Mouse (Mus musculus): ENCODE data around the gene Olfr998. TPM values are rescaled to one million over a fixed set of nuclear protein-coding genes. Genes with fewer than 3 reads are reported as not detected.
A peak's percentile ranks its signal among the peaks of the same experiment; 100 is the strongest.
"Not testable (repeated sequence)": the region's sequence is repeated elsewhere in the genome, so short reads cannot be mapped to it uniquely, and the experiment has no call there.

The Olfr998 gene
- polyA plus RNA-seq (2016; fragmentation: Nextera tagmentation; extraction: Ambion mirVana): not detected in 2 replicates

- not testable (repeated sequence) for H3K4me2 ChIP-seq (replicated peaks); H3K27ac ChIP-seq; H3K36me3 ChIP-seq; ATAC-seq (ENCODE audit: low FRiP score, low read depth); H3K9me3 ChIP-seq; H3K4me3 ChIP-seq; H3K9ac ChIP-seq; H3K4me1 ChIP-seq; H3K27me3 ChIP-seq (replicated peaks)
- WGBS: 89% methylated on average over 2 of the region's 2 CpGs
Measured at GRCm38 (mm10) chr2:85588648-85589047, at the start of gene Olfr998. Olfr998 (plus strand) TSS chr2:85588948.

GRCm38 (mm10) chr2:85554806-85555205 is 33.9 kb upstream of the Olfr998 start:
- Histone ChIP-seq H3K27ac (no peak overlapping the region), H3K4me3 (no peak overlapping the region), H3K27me3 (replicated peaks) (no peaks in the 10 kb centered on the region), H3K9me3 (no peaks in the 10 kb centered on the region), H3K36me3 (no peaks in the 10 kb centered on the region), H3K9ac (no peak overlapping the region), H3K4me2 (replicated peaks) (no peak overlapping the region), H3K4me1 (no peaks in the 10 kb centered on the region)
- WGBS: 84% methylated on average over 1 of the region's 1 CpGs
- ATAC-seq (ENCODE audit: low FRiP score, low read depth): no peak

GRCm38 (mm10) chr2:85560226-85560625 is 28.5 kb upstream of the Olfr998 start:
- Histone ChIP-seq H3K4me1 (no peaks in the 10 kb centered on the region), H3K27me3 (replicated peaks) (no peaks in the 10 kb centered on the region), H3K4me3 (no peak overlapping the region), H3K9me3 (no peaks in the 10 kb centered on the region), H3K36me3 (no peaks in the 10 kb centered on the region), H3K27ac (no peak overlapping the region), H3K9ac (no peak overlapping the region), H3K4me2 (replicated peaks) (no peak overlapping the region)
- no peak for ATAC-seq (ENCODE audit: low FRiP score, low read depth)
- 79% methylated on average over 4 of the region's 4 CpGs for WGBS

- 26% methylated on average over 4 of the region's 4 CpGs for WGBS
- Histone ChIP-seq H3K9me3 (no peaks in the 10 kb centered on the region), H3K4me1 (no peaks in the 10 kb centered on the region), H3K4me3 (no peak overlapping the region), H3K27me3 (replicated peaks) (no peaks in the 10 kb centered on the region), H3K4me2 (replicated peaks) (no peak overlapping the region), H3K36me3 (no peaks in the 10 kb centered on the region), H3K27ac (no peak overlapping the region), H3K9ac (no peak overlapping the region)
- 0 out of 2 replicates have a peak, but pooled peaks have one; percentile 58 for ATAC-seq (ENCODE audit: low FRiP score, low read depth)
Measured at GRCm38 (mm10) chr2:85561187-85561586, 27.6 kb upstream of the Olfr998 start.

DNA sequence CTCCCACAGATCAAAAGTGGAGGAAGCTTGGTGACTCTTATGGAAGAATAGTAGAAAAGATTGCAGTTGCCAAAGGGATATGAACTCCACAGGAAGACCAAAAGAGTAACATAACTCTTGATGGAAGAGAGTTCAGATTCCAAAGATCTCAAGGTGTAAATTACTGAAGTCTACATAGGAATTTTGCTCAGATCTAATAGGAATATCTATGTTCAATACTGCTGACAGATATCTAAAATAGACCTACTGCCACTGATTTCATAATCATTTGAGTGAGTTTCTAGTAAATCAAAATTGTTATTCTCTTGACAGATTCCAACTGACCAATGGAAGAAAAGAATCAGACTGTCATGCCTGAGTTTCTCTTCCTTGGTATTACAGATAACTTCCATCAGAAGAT is 9.8 kb upstream of the Olfr998 start, which contains the start of gene Olfr996:
Gene Olfr996, plus strand, starts transcription at position 301 of the 400 bp plus-strand sequence.
- Histone ChIP-seq H3K9me3 (no peaks in the 10 kb centered on the region), H3K4me3 (no peak within 1 kb of the TSS), H3K27ac (no peak within 1 kb of the TSS), H3K27me3 (replicated peaks) (no peaks in the 10 kb centered on the region), H3K36me3 (no peaks in the 10 kb centered on the region), H3K4me2 (replicated peaks) (no peak within 1 kb of the TSS), H3K9ac (no peak within 1 kb of the TSS), H3K4me1 (no peaks in the 10 kb centered on the region)
- ATAC-seq (ENCODE audit: low FRiP score, low read depth): no peak

- ATAC-seq (ENCODE audit: low FRiP score, low read depth): no peak
- Histone ChIP-seq H3K9me3 (no peaks in the 10 kb centered on the region), H3K4me2 (replicated peaks) (no peak within 1 kb of the TSS), H3K4me1 (no peaks in the 10 kb centered on the region), H3K27me3 (replicated peaks) (no peaks in the 10 kb centered on the region), H3K9ac (no peak within 1 kb of the TSS), H3K4me3 (no peak within 1 kb of the TSS), H3K36me3 (no peaks in the 10 kb centered on the region), H3K27ac (no peak within 1 kb of the TSS)
- WGBS: 94% methylated on average over 1 of the region's 1 CpGs
Measured at GRCm38 (mm10) chr2:85611803-85612202, 23.1 kb downstream of the Olfr998 start, which contains the start of gene Olfr1000. Olfr1000 (minus strand) TSS chr2:85611903.

Other genes with a start within 250 kb of the Olfr998 start
- not detected in 2 replicates for gene Olfr987, start 249.6 kb upstream of the Olfr998 start, polyA plus RNA-seq (2016; fragmentation: Nextera tagmentation; extraction: Ambion mirVana)
- gene Olfr988, start 225.7 kb upstream of the Olfr998 start, polyA plus RNA-seq (2016; fragmentation: Nextera tagmentation; extraction: Ambion mirVana): not detected in 2 replicates
- not detected in 2 replicates for gene Olfr992, start 179.5 kb upstream of the Olfr998 start, polyA plus RNA-seq (2016; fragmentation: Nextera tagmentation; extraction: Ambion mirVana)
- gene Olfr993, start 174.1 kb upstream of the Olfr998 start, polyA plus RNA-seq (2016; fragmentation: Nextera tagmentation; extraction: Ambion mirVana): not detected in 2 replicates
- gene Olfr994, start 152.5 kb upstream of the Olfr998 start, polyA plus RNA-seq (2016; fragmentation: Nextera tagmentation; extraction: Ambion mirVana): not detected in 2 replicates
- gene Olfr995, start 145.3 kb upstream of the Olfr998 start, polyA plus RNA-seq (2016; fragmentation: Nextera tagmentation; extraction: Ambion mirVana): not detected in 2 replicates
- not detected in 2 replicates for gene 4833423E24Rik, start 69.9 kb upstream of the Olfr998 start, polyA plus RNA-seq (2016; fragmentation: Nextera tagmentation; extraction: Ambion mirVana)
- gene Olfr996, start 9.7 kb upstream of the Olfr998 start, polyA plus RNA-seq (2016; fragmentation: Nextera tagmentation; extraction: Ambion mirVana): not detected in 2 replicates
- gene Olfr1000, start 23.0 kb downstream of the Olfr998 start, polyA plus RNA-seq (2016; fragmentation: Nextera tagmentation; extraction: Ambion mirVana): not detected in 2 replicates
- gene Olfr1002, start 61.8 kb downstream of the Olfr998 start, polyA plus RNA-seq (2016; fragmentation: Nextera tagmentation; extraction: Ambion mirVana): not detected in 2 replicates
- not detected in 2 replicates for gene Olfr154, start 75.5 kb downstream of the Olfr998 start, polyA plus RNA-seq (2016; fragmentation: Nextera tagmentation; extraction: Ambion mirVana)
- gene Olfr1006, start 89.8 kb downstream of the Olfr998 start, polyA plus RNA-seq (2016; fragmentation: Nextera tagmentation; extraction: Ambion mirVana): not detected in 2 replicates
- not detected in 2 replicates for gene Olfr1008, start 100.5 kb downstream of the Olfr998 start, polyA plus RNA-seq (2016; fragmentation: Nextera tagmentation; extraction: Ambion mirVana)
- not detected in 2 replicates for gene Olfr1009, start 126.5 kb downstream of the Olfr998 start, polyA plus RNA-seq (2016; fragmentation: Nextera tagmentation; extraction: Ambion mirVana)
- not detected in 2 replicates for gene Olfr1012, start 173.8 kb downstream of the Olfr998 start, polyA plus RNA-seq (2016; fragmentation: Nextera tagmentation; extraction: Ambion mirVana)
- gene Olfr1013, start 178.2 kb downstream of the Olfr998 start, polyA plus RNA-seq (2016; fragmentation: Nextera tagmentation; extraction: Ambion mirVana): not detected in 2 replicates
- not detected in 2 replicates for gene Olfr1014, start 183.8 kb downstream of the Olfr998 start, polyA plus RNA-seq (2016; fragmentation: Nextera tagmentation; extraction: Ambion mirVana)
- not detected in 2 replicates for gene Olfr1015, start 193.1 kb downstream of the Olfr998 start, polyA plus RNA-seq (2016; fragmentation: Nextera tagmentation; extraction: Ambion mirVana)
- not detected in 2 replicates for gene Olfr1016, start 213.6 kb downstream of the Olfr998 start, polyA plus RNA-seq (2016; fragmentation: Nextera tagmentation; extraction: Ambion mirVana)
- not detected in 2 replicates for gene Olfr1018, start 229.5 kb downstream of the Olfr998 start, polyA plus RNA-seq (2016; fragmentation: Nextera tagmentation; extraction: Ambion mirVana)

Data from neural tube, embryonic 12.5 days (tissue).